Mouse (Mus musculus) intestine, embryonic 16.5 days (tissue): Measurements from ENCODE around the gene Rgs11. TPM values are rescaled to one million over a fixed set of nuclear protein-coding genes. Genes with fewer than 3 reads are reported as not detected.

ENCODE experiments used
- ATAC-seq: fragments of 200-750 bp; cut with Nextera tagmentation; 2 replicates; pipeline ENCODE4 v1.8.0; 2017; ENCODE audit warnings: moderate TSS enrichment, moderate library complexity
- H3K27ac ChIP-seq: fragments of 300-500 bp; sonication (generic); 2 replicates; pipeline ENCODE4 v1.5.1; 2014; ENCODE audit warnings: mild to moderate bottlenecking, low read length
- H3K27me3 ChIP-seq: fragments of 300-500 bp; sonication (generic); replicated peaks from 2 replicates; pipeline ENCODE4 v1.6.1; 2014; ENCODE audit warnings: low read length, control low read depth, mixed read lengths; ENCODE audit not compliant: control insufficient read depth, insufficient read depth
- H3K36me3 ChIP-seq: fragments of 300-500 bp; sonication (generic); 2 replicates; pipeline ENCODE4 v1.6.1; 2014; ENCODE audit warnings: low read length, control low read depth; ENCODE audit not compliant: control insufficient read depth, insufficient read depth
- H3K4me1 ChIP-seq: fragments of 300-500 bp; sonication (generic); 2 replicates; pipeline ENCODE4 v1.6.1; 2014; ENCODE audit warnings: low read length, control low read depth, mixed read lengths; ENCODE audit not compliant: control insufficient read depth, insufficient read depth
- H3K4me2 ChIP-seq: fragments of 300-500 bp; sonication (generic); 2 replicates; pipeline ENCODE4 v1.6.1; 2014; ENCODE audit warnings: low read depth, low read length, control low read depth
- H3K4me3 ChIP-seq: fragments of 300-500 bp; sonication (generic); 2 replicates; pipeline ENCODE4 v1.5.1; 2014; ENCODE audit warnings: mild to moderate bottlenecking, low read length
- H3K9ac ChIP-seq: fragments of 300-500 bp; sonication (generic); 2 replicates; pipeline ENCODE4 v1.6.1; 2014; ENCODE audit warnings: low read depth, low read length
- H3K9me3 ChIP-seq: fragments of 300-500 bp; sonication (generic); 2 replicates; pipeline ENCODE4 v1.6.1; 2016; ENCODE audit warnings: low read length, control low read depth; ENCODE audit not compliant: control insufficient read depth
- WGBS: fragments of 180-500 bp; shearing (Covaris S2); extraction: QIAGEN DNeasy Blood & Tissue Kit; methylation state at CpG from one replicate; pipeline ENCODE4 v1.1.7; 2014; 5-methylcytosine and 5-hydroxymethylcytosine counted together
- polyA plus RNA-seq: library from polyadenylated mRNA; unstranded; fragments of >200 nt; fragmentation: Nextera tagmentation; extraction: Ambion mirVana; gene quantifications from 2 replicates; pipeline ENCODE4 v1.2.1, GENCODE M21; 2015

Gene Rgs11
- polyA plus RNA-seq, 1 experiment from 2014 or later, result 15.2 TPM

GRCm38 (mm10) chr17:26212681-26213080 lies 9.9 kb downstream of the Rgs11 start:
- no peak overlapping the region for H3K4me2 ChIP-seq
- no peak overlapping the region for H3K9ac ChIP-seq
- no peaks in the 10 kb centered on the region for H3K4me1 ChIP-seq
- H3K9me3 ChIP-seq, result no peaks in the 10 kb centered on the region
- no peaks in the 10 kb centered on the region for H3K27me3 ChIP-seq
- no peak overlapping the region for H3K4me3 ChIP-seq
- H3K36me3 ChIP-seq, result no peaks in the 10 kb centered on the region
- WGBS, result 85% methylated on average over 11 of the region's 11 CpGs
- H3K27ac ChIP-seq, result no peak overlapping the region
- peak; percentile 75 for ATAC-seq

- Histone ChIP-seq H3K4me3 (no peak overlapping the region), H3K4me1 (peaks cover 9% of the 10 kb centered on the region; the same call in 1 of the 2 replicates), H3K4me2 (no peak overlapping the region), H3K36me3 (no peaks in the 10 kb centered on the region), H3K27me3 (no peaks in the 10 kb centered on the region), H3K9ac (no peak overlapping the region), H3K27ac (no peak overlapping the region), H3K9me3 (no peaks in the 10 kb centered on the region)
- WGBS, result 55% methylated on average over 2 of the region's 2 CpGs
- ATAC-seq, result peak; percentile 56
These were observed 18.8 kb downstream of the Rgs11 start for GRCm38 (mm10) chr17:26221508-26221907.

- Histone ChIP-seq H3K36me3 (no peaks in the 10 kb centered on the region), H3K4me3 (no peak overlapping the region), H3K9me3 (no peaks in the 10 kb centered on the region), H3K27ac (peak overlapping the region; percentile 58; the same call in 1 of the 2 replicates), H3K27me3 (no peaks in the 10 kb centered on the region), H3K9ac (no peak overlapping the region), H3K4me2 (no peak overlapping the region), H3K4me1 (peaks cover 9% of the 10 kb centered on the region; the same call in 1 of the 2 replicates)
- ATAC-seq, result peak; percentile 84
- 68% methylated on average over 12 of the region's 12 CpGs for WGBS
These were observed 22.4 kb downstream of the Rgs11 start for GRCm38 (mm10) chr17:26225150-26225549.

- Histone ChIP-seq H3K4me1 (peaks cover 8% of the 10 kb centered on the region; the same call in 1 of the 2 replicates), H3K36me3 (no peaks in the 10 kb centered on the region), H3K9me3 (no peaks in the 10 kb centered on the region), H3K4me3 (no peak overlapping the region), H3K9ac (no peak overlapping the region), H3K27me3 (no peaks in the 10 kb centered on the region), H3K27ac (no peak overlapping the region), H3K4me2 (no peak overlapping the region)
- 94% methylated on average over 5 of the region's 5 CpGs for WGBS
- no peak for ATAC-seq
These were observed 27.0 kb downstream of the Rgs11 start for GRCm38 (mm10) chr17:26229776-26230175.

- Histone ChIP-seq H3K27ac (no peak overlapping the region), H3K4me2 (no peak overlapping the region), H3K4me3 (no peak overlapping the region), H3K36me3 (no peaks in the 10 kb centered on the region), H3K27me3 (no peaks in the 10 kb centered on the region), H3K4me1 (peaks cover 13% of the 10 kb centered on the region), H3K9me3 (no peaks in the 10 kb centered on the region), H3K9ac (no peak overlapping the region)
- 89% methylated on average over 5 of the region's 5 CpGs for WGBS
- no peak for ATAC-seq
These were observed 28.4 kb downstream of the Rgs11 start for GRCm38 (mm10) chr17:26231156-26231555.

- ATAC-seq, result no peak
- no peaks in the 10 kb centered on the region for H3K36me3 ChIP-seq
- H3K4me2 ChIP-seq, result no peak overlapping the region
- H3K9ac ChIP-seq, result no peak overlapping the region
- no peak overlapping the region for H3K27ac ChIP-seq
- H3K9me3 ChIP-seq, result no peaks in the 10 kb centered on the region
- H3K4me1 ChIP-seq, result peaks cover 18% of the 10 kb centered on the region
- WGBS, result 77% methylated on average over 8 of the region's 8 CpGs
- H3K4me3 ChIP-seq, result no peak overlapping the region
- no peaks in the 10 kb centered on the region for H3K27me3 ChIP-seq
These were observed 30.1 kb downstream of the Rgs11 start for GRCm38 (mm10) chr17:26232863-26233262.

GRCm38 (mm10) chr17:26234386-26234785 lies 31.6 kb downstream of the Rgs11 start:
- H3K4me2 ChIP-seq, result no peak overlapping the region
- H3K4me1 ChIP-seq, result peaks cover 18% of the 10 kb centered on the region
- H3K27me3 ChIP-seq, result no peaks in the 10 kb centered on the region
- H3K4me3 ChIP-seq, result no peak overlapping the region
- ATAC-seq, result no peak
- H3K9me3 ChIP-seq, result no peaks in the 10 kb centered on the region
- WGBS, result 74% methylated on average over 8 of the region's 8 CpGs
- H3K9ac ChIP-seq, result no peak overlapping the region
- no peak overlapping the region for H3K27ac ChIP-seq
- no peaks in the 10 kb centered on the region for H3K36me3 ChIP-seq

- Histone ChIP-seq H3K9ac (0 out of 2 replicates have a peak overlapping the region, but pooled peaks have one; percentile 2), H3K4me3 (no peak overlapping the region), H3K27ac (peak overlapping the region; percentile 83), H3K9me3 (no peaks in the 10 kb centered on the region), H3K27me3 (no peaks in the 10 kb centered on the region), H3K4me1 (peaks cover 18% of the 10 kb centered on the region), H3K4me2 (0 out of 2 replicates have a peak overlapping the region, but pooled peaks have one; percentile 13), H3K36me3 (no peaks in the 10 kb centered on the region)
- no peak for ATAC-seq
- 44% methylated on average over 13 of the region's 13 CpGs for WGBS
These were observed 32.5 kb downstream of the Rgs11 start for GRCm38 (mm10) chr17:26235077-26235815.

- Histone ChIP-seq H3K4me1 (peaks cover 18% of the 10 kb centered on the region), H3K27me3 (no peaks in the 10 kb centered on the region), H3K9me3 (no peaks in the 10 kb centered on the region), H3K9ac (no peak overlapping the region), H3K4me2 (peak overlapping the region; percentile 30), H3K36me3 (no peaks in the 10 kb centered on the region), H3K4me3 (no peak overlapping the region), H3K27ac (peak overlapping the region; percentile 66)
- peak; percentile 84 for ATAC-seq
- 60% methylated on average over 10 of the region's 10 CpGs for WGBS
These were observed 34.9 kb downstream of the Rgs11 start for GRCm38 (mm10) chr17:26237667-26238066.
